Mouse (Mus musculus) inflammation-experienced regulatory T-cells, adult 16 weeks (primary cell): ENCODE data around the gene Fcer1g. TPM values are rescaled to one million over a fixed set of nuclear protein-coding genes. Genes with fewer than 3 reads are reported as not detected.

ENCODE experiments used
- polyA plus RNA-seq: library from polyadenylated mRNA; unstranded; fragments of 100-300 nt; shearing (Covaris generic); gene quantifications from one replicate; pipeline ENCODE4 v1.2.1, GENCODE M21; 2017

Fcer1g gene
- 15.8 TPM for polyA plus RNA-seq

DNA sequence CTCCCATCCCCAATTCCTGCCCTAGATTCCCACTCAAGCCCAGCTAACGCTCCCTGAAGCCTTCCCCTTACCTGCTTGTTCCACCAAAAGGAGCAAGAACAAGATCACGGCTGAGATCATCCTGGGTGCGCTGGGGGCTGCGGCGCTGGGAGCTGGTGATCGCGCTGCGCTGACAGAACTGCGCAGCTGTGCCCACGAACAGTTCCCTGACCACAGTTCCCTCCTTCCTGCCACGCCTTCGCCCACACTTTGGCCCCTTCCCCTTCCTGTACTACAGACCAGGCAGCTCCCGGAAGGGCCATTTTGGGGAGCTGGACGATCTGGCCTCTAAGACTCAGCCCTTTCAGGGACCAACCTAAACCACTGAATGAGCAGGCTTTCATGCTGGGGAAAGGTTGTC is at the start of gene Fcer1g:
Gene Fcer1g, minus strand, starts transcription at position 240 of the 400 bp plus-strand sequence.

DNA sequence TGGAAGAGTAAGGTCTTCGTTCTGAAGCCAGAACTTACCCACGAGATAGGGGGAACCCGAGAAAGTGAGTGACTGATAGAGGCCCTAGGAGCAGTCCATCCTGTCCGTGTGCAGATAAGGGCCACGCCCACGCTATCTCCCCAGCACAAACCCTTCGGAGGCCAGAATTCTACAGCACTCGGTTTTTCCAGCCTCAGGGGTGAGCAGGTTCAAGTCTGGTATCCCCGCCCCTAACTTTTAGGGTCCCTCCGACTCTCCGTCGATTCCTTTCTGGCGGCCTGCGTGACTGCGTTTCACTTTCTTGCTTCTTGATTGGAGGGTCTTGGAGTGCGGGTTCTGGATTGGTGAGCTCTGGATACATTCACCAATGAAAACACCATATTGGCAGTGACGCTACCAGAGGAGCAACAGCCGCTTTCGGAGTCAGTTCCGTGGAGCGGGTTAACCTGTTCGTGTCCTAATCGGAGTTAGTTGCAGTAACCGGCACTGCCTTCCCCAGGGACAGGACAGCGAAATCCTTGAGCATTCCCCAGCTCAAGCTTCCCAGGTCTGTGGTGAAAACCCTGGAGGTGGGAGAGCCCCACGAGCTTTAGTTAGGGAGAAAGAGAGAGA is 46.9 kb upstream of the Fcer1g start, which contains the start of gene Ppox:
Gene Ppox, minus strand, starts transcription at position 271 of the 612 bp plus-strand sequence.

DNA sequence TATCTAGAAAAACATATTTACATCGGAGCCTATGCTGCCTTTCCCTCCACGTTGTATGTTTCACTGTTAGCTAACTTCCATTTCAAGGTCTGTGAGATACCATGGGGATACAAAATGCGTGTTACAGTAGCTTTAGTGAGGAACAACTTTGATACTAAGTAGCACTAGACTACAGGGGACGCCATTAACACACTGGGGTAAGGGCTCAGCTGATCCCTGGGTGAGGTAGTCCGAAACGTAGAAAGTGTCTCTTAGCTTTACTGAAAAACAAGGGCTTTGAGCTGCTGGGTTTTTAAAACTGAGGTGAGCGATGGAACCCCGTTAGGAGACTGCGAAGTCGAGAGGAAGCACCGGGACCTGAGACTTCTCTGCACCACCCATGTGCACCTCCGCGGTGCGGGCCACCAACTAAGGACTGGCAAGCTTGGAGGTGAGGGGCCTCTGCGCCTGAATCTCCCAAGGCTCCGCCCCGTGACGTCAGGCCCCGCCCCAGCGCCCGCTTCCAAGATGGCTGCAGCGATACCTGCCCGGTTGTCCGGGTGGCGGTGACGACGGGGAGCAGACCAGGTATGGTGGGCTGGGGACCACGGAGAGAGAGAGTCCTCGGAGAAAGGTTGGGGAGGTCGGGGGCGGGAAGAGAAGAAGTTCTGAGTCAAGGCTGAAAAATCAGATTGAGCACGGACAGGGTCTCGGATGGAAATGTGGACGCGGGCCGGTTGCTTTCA is 35.8 kb upstream of the Fcer1g start, which contains the start of gene B4galt3:
Gene B4galt3, plus strand, starts transcription at position 481 of the 725 bp plus-strand sequence.

DNA sequence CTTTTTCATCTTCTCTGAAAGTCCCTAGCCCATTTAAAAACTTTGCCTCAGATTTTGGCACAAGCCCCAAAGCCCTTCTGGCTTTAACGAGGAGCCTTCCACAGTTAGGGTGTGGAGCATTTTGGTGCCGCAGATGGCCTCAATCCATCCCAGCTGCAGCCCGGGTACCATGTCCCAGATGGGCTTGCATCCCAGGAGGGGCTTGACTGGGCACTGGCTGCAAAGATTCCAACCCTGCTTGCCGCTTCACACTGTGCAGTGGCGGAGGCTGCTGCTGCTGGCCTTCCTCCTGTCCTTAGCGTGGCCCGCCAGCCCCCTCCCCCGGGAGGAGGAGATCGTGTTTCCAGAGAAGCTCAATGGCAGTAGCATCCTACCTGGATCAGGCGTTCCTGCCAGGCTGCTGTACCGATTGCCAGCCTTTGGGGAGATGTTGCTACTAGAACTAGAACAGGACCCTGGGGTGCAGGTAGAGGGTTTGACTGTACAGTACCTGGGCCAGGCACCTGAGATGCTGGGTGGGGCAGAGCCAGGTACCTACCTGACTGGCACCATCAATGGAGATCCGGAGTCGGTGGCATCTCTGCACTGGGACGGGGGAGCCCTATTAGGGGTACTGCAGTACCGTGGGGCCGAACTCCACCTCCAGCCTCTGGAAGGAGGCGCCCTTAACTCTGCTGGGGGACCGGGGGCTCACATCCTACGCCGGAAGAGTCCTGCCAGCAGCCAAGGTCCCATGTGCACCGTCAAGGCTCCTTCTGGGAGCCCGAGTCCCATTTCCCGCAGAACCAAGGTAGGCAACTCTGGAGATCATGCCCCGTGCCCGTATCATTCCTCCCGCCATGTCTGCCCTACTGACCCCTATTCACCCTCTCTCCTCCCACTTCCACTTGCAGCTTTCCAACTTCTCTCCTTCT is 16.8 kb upstream of the Fcer1g start, which contains the start of gene Ndufs2:
Gene Ndufs2, minus strand, starts transcription at position 709 of the 914 bp plus-strand sequence.

DNA sequence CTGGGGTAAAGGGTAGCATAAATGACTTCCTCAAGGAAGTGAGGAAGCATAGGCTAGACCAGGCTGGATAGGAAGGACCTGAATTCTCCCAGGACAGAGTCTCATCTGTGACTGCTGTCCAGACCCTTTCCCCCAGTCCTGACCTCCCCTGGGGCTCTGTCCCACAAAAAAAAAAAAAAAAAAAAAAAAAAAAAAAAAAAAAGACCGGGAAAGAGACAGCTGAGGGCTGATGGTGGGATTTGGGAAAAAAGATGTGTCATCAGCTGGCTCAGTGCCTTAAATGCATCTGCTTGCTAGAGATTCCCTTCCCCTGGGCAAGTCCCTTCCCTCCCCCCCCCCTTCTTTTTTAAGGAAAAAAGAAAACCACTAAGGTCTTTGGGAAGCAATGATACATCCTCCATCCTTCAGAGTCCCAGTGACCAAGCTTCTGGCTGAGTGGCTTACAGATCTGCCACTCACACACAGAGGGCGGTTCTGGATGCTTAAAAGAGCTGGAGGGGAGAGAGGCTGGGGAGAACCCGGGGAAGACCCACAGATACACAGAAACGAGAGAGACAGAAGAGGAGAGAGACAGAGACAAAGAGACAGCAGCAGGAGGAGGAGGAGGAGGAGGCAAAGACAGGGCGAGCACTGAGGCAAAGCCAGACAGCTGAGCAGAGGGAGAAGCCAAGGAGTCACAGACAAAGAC is 15.9 kb upstream of the Fcer1g start, which contains the start of gene Adamts4:
Gene Adamts4, plus strand, starts transcription at position 509 of the 688 bp plus-strand sequence.

DNA sequence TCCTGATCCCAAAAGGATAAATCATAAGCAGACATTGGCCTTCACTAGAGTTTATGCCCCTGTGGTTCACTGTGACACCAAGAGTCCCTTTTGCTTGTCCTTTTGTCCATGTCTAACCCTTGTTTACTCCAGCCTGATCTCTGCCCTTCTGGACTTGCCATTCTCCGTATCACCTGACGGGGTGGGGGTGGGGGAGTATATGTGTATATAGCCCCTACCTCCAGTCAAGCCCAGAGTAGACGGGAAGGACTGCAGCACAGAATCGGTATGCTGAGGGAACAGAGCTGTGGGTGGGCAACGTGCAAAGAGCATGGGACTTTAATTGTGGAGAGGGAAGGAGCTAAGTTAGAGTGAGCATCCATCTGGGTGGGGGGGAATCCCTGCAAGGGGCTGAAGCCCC is 9.3 kb downstream of the Fcer1g start, which contains the start of gene Apoa2:
Gene Apoa2, plus strand, starts transcription at position 198 of the 400 bp plus-strand sequence.

DNA sequence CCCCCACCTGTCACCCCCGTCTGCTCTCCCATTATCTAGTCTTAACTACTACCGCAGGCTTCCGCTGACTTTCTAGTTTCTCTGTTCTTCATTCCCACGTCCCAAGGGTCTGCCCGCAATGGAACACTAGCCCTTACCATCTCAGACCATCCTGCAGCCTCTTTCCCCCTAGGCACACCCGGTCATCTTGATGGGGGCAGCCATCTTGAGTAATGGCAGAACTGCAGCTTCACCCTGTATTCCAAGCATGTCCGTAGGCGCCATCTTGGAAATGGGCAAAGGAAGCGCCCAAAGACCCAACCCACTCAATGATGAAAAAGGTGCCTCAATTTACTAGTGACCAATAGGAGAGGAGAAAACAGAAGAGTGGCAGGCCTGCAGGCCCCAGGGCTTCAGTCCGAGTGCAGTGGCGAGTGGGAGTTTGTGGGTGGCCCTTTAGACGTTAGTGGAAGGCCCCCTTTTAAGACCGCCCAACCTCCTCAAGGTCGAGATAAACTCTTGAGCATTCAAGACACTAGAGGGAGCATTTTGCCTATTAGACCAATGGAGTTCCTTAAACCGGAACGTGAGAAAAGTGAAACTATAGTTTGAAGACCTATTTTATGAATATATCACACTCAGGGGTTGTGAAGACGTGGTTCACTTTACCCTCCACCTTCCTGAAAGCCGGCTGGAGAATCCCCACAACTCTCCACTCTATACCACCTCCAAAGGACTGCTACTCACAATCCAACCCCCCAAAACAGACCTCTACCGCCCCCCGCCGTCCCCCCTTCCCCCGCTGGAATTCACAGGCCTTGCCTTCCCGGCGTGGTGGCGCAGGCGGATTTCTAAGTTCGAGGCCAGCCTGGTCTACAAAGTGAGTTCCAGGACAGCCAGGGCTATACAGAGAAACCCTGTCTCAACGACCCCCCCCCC is 11.7 kb downstream of the Fcer1g start, which contains the start of gene Tomm40l:
Gene Tomm40l, minus strand, starts transcription at position 277 of the 918 bp plus-strand sequence.

DNA sequence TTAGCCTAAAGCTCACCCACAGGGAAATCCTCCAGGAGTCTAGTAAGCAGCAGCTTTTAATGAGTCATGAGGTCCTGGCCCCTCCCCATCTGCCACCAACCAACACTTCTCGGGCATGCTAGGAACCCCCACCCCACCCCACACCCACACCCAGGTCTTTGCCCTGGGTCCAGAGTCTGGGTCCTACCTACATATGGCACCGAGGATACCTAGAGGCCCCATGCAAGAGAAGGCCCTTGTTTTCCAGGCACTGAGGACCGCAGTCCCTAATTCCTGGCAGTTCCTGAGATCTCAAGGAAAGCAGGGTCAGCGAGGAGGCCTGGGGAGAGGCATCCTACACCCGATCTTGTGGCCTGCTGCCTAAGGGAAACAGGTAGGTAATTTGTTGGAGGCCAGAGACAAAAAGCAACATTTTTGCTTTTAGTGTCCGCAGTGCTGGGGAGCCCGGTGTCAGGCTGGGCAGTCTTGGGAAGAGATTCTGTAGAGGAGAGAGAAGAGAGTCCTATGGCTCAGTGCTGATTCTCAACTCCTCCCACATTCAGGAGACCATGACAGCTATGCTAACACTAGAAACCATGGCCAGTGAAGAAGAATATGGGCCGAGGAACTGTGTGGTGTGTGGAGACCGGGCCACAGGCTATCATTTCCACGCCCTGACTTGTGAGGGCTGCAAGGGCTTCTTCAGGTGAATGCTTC is 20.2 kb downstream of the Fcer1g start, which contains the start of gene Nr1i3:
Gene Nr1i3, plus strand, starts transcription at position 170 of the 696 bp plus-strand sequence.

DNA sequence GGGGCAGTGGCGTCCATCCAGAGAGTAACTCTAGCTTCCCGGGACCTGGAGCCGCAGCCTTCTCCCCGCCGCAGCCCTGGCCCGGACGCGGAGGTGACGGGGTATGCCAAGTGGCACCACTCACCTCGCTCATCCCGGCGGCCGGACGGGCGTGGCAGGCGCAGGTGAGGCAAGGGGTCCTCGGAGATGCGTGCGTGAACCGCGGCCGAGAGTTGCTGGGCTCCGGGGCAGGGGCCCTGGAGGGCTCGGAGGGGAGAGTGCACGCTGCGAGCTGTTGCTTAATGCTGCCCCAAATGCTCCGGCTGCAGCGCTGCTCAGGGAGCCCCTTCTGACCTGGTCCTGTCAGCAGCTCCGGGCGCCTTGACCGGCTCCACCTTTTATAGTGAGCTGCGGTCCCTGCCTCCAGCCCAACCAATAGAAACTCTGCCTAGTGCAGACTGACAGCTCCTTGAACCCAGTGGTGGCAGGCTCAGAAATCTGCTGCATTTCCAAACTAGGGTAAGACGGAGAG is 38.2 kb downstream of the Fcer1g start, which contains the start of gene Pcp4l1:
Gene Pcp4l1, minus strand, starts transcription at position 382 of the 511 bp plus-strand sequence.

Other genes starting within 250 kb of the Fcer1g start
- gene Fcgr4, start 215.4 kb downstream of the Fcer1g start, polyA plus RNA-seq: 0.85 TPM
- 2.1 TPM for gene Fcgr3, start 169.4 kb downstream of the Fcer1g start, polyA plus RNA-seq
- gene Cfap126, start 120.4 kb downstream of the Fcer1g start, polyA plus RNA-seq: 2.4 TPM
- gene Sdhc, start 83.8 kb downstream of the Fcer1g start, polyA plus RNA-seq: 161 TPM
- not detected for gene Mpz, start 83.7 kb downstream of the Fcer1g start, polyA plus RNA-seq
- gene Pcp4l1, start 38.1 kb downstream of the Fcer1g start, polyA plus RNA-seq: not detected
- 0.15 TPM for gene Nr1i3, start 20.4 kb downstream of the Fcer1g start, polyA plus RNA-seq
- gene Tomm40l, start 11.9 kb downstream of the Fcer1g start, polyA plus RNA-seq: 40.9 TPM
- gene Apoa2, start 9.3 kb downstream of the Fcer1g start, polyA plus RNA-seq: 0.79 TPM
- gene Adamts4, start 16.1 kb upstream of the Fcer1g start, polyA plus RNA-seq: not detected
- 200 TPM for gene Ndufs2, start 17.0 kb upstream of the Fcer1g start, polyA plus RNA-seq
- gene B4galt3, start 36.0 kb upstream of the Fcer1g start, polyA plus RNA-seq: 50.4 TPM
- gene Ppox, start 46.8 kb upstream of the Fcer1g start, polyA plus RNA-seq: 92.4 TPM
- 69.0 TPM for gene Usp21, start 53.6 kb upstream of the Fcer1g start, polyA plus RNA-seq
- 61.0 TPM for gene Ufc1, start 60.7 kb upstream of the Fcer1g start, polyA plus RNA-seq
- 44.3 TPM for gene Dedd, start 94.8 kb upstream of the Fcer1g start, polyA plus RNA-seq
- 57.0 TPM for gene Nit1, start 111.3 kb upstream of the Fcer1g start, polyA plus RNA-seq
- 115 TPM for gene Pfdn2, start 111.3 kb upstream of the Fcer1g start, polyA plus RNA-seq
- not detected for gene Klhdc9, start 126.4 kb upstream of the Fcer1g start, polyA plus RNA-seq
- not detected for gene Nectin4, start 135.7 kb upstream of the Fcer1g start, polyA plus RNA-seq
- 270 TPM for gene Arhgap30, start 154.6 kb upstream of the Fcer1g start, polyA plus RNA-seq
- gene Usf1, start 176.9 kb upstream of the Fcer1g start, polyA plus RNA-seq: 108 TPM
- 3.8 TPM for gene Tstd1, start 184.5 kb upstream of the Fcer1g start, polyA plus RNA-seq
- 0.52 TPM for gene F11r, start 203.2 kb upstream of the Fcer1g start, polyA plus RNA-seq